Mouse (Mus musculus): ENCODE data around the gene H2-T22. TPM values are rescaled to one million over a fixed set of nuclear protein-coding genes. Genes with fewer than 3 reads are reported as not detected.
"Not testable (repeated sequence)": the region's sequence is repeated elsewhere in the genome, so short reads cannot be mapped to it uniquely, and the experiment has no call there.

Gene H2-T22
- polyA plus RNA-seq, 1 experiment: 8.0 TPM

- TF ChIP-seq CTCF (IDR thresholded peaks at IDR 0.05; ENCODE audit: borderline replicate concordance, extremely low read depth, insufficient read depth, insufficient read length): peak; percentile 22; the same call in 1 of the 2 replicates
Measured at GRCm38 (mm10) chr17:36035010-36035638, 7.4 kb downstream of the H2-T22 start.

DNA sequence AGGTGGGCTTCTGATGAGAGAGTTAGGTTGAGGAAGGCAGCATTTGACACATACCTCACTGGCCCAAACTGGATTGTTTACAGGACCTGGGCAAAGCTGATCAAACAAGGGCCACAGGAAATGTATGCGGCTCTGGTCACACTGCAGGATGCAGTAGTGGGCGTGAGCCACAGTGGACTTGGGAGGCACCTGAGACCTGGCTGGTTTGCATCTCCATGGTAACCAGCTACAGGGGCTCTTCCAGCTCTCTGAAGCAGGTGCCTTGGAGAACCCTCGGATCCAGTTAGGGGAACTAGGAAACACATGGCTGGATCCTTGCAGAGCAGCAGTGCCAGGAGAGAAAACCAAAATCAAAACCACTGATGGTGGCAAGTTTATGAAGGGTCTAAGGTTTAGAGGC is 8.0 kb downstream of the H2-T22 start:
- not testable (repeated sequence) for DNase-seq (ENCODE audit: low read depth)

More at GRCm38 (mm10) chr17:36035010-36035638, 7.4 kb downstream of the H2-T22 start:
- peak; percentile 57 for DNase-seq (ENCODE audit: low read depth)

GRCm38 (mm10) chr17:36032351-36032875 is 10.1 kb downstream of the H2-T22 start, which contains the start of gene H2-T23:
Gene H2-T23, minus strand, starts transcription at chr17:36032855.
- peak; percentile 37 for DNase-seq (ENCODE audit: low read depth)

DNA sequence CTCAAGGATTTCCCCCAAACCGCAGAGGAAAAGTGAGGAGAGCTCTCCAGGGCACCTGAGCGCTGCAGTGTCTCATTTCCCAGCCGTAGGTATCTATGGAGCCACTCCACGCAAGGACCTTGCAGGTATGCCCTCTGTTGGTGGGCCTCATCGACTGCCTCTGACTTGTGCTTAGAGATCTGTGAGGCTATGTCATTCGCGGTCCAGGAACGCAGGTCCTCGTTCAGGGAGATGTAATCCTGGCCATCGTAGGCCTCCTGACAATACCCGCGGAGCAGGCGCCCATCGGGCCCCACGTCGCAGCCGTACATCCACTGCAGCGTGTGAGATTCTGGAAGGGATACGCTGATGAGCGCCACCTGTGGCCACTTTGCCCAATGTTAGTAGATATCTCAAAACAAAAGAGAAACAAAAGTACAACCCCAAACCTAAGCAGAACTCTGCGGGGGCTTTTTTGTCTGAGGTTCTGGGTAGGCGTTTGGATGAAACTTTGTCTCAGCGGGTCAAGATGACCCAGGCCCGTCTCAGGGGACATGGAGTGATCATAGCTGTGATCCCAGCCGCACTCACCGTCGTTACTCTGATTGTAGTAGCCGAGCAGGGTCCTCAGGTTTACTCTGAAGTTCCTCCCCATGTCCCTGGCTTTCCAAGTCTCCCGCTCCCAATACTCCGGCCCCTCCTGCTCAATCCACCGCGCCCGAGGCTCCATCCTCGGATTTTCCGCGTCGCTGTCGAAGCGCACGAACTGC is 10.8 kb downstream of the H2-T22 start:
- peak; percentile 12; the same call in 1 of the 2 replicates for TF ChIP-seq CTCF (IDR thresholded peaks at IDR 0.05; ENCODE audit: borderline replicate concordance, extremely low read depth, insufficient read depth, insufficient read length)
- peak; percentile 54 for DNase-seq (ENCODE audit: low read depth)

- not testable (repeated sequence) for DNase-seq (ENCODE audit: low read depth)
Measured at GRCm38 (mm10) chr17:36030703-36031582, 11.6 kb downstream of the H2-T22 start.

GRCm38 (mm10) chr17:36030046-36030702 is 12.4 kb downstream of the H2-T22 start:
- not testable (repeated sequence) for DNase-seq (ENCODE audit: low read depth)

GRCm38 (mm10) chr17:36028879-36029619 is 13.5 kb downstream of the H2-T22 start:
- TF ChIP-seq CTCF (IDR thresholded peaks at IDR 0.05; ENCODE audit: borderline replicate concordance, extremely low read depth, insufficient read depth, insufficient read length) (no peak), POLR2A (IDR thresholded peaks at IDR 0.05; ENCODE audit: borderline replicate concordance, extremely low read depth, insufficient read depth, insufficient read length, poor library complexity, severe bottlenecking) (no peak)
- no peak for DNase-seq (ENCODE audit: low read depth)

DNA sequence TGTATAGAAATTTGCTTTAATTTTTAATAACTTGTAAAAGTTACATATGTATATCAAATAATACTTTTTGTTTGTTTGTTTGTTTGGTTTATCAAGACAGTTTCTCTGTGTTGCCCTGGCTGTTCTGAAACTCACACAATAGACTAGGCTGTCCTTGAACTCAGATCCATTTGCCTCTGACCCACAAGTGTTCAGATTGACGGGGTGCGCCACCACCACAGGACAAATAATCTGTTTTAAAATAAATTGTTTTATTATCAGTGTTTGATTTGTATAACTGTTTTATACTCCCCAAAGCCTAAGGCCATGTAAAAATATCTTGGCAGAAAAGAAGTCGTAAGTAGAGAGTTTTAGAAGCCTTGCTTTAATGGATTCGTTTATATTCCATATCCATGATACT is 14.9 kb downstream of the H2-T22 start:
- no peak for TF ChIP-seq POLR2A (IDR thresholded peaks at IDR 0.05; ENCODE audit: borderline replicate concordance, extremely low read depth, insufficient read depth, insufficient read length, poor library complexity, severe bottlenecking)
- TF ChIP-seq CTCF (IDR thresholded peaks at IDR 0.05; ENCODE audit: borderline replicate concordance, extremely low read depth, insufficient read depth, insufficient read length): no peak
- DNase-seq (ENCODE audit: low read depth): no peak

- TF ChIP-seq CTCF (IDR thresholded peaks at IDR 0.05; ENCODE audit: borderline replicate concordance, extremely low read depth, insufficient read depth, insufficient read length): no peak
- TF ChIP-seq POLR2A (IDR thresholded peaks at IDR 0.05; ENCODE audit: borderline replicate concordance, extremely low read depth, insufficient read depth, insufficient read length, poor library complexity, severe bottlenecking): no peak
- no peak for DNase-seq (ENCODE audit: low read depth)
Measured at GRCm38 (mm10) chr17:36025901-36026300, 16.6 kb downstream of the H2-T22 start.

DNA sequence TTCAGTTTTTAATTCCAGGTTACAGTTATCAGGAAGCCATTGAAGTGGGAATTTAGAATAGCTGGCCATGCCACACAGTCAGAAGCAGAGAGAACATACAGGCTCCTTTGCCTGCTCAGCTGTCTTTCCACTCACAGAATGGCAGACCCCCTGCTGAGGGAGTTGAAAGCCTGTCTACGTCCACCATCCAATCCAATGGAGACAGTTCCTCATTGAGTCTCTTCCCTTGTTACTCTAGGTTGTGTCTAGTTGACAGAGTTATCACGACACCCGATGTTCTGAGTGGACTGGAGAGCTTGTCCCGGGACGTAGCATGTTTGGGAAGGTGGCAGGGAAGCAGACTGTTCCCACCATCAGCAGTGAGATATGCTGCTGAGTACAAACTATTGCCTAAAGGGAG is 17.4 kb downstream of the H2-T22 start:
- TF ChIP-seq POLR2A (IDR thresholded peaks at IDR 0.05; ENCODE audit: borderline replicate concordance, extremely low read depth, insufficient read depth, insufficient read length, poor library complexity, severe bottlenecking) (no peak), CTCF (IDR thresholded peaks at IDR 0.05; ENCODE audit: borderline replicate concordance, extremely low read depth, insufficient read depth, insufficient read length) (no peak)

More for the DNA sequence above, 17.4 kb downstream of the H2-T22 start:
- DNase-seq (ENCODE audit: low read depth): no peak
